Mouse (Mus musculus) cortical plate, adult 2 months (tissue): ENCODE measurements at regions not wholly inside any gene's neighbourhood (a gene's known extent, or its start where the extent isn't known, plus 50 kb on each side); places are given as distances from the start of the nearest gene placed in this dataset.

ENCODE experiments used
- CTCF ChIP-seq: fragments of 200-500 bp; IDR thresholded peaks from 2 replicates; pipeline ENCODE4 v1.5.1; 2011; ENCODE audit warnings: mild to moderate bottlenecking, control low read depth, low read length; ENCODE audit not compliant: insufficient read depth; ENCODE audit errors: extremely low read depth
- POLR2A ChIP-seq: fragments of 200-500 bp; IDR thresholded peaks from 2 replicates; pipeline ENCODE4 v1.6.1; 2011; ENCODE audit warnings: mild to moderate bottlenecking, low read length, control low read depth; ENCODE audit not compliant: insufficient read depth; ENCODE audit errors: extremely low read depth

- no peak for TF ChIP-seq CTCF
- TF ChIP-seq POLR2A = no peak
These were observed 329.9 kb upstream of the Dynlrb2 start for GRCm38 (mm10) chr8:116174891-116175290.
